Mouse (Mus musculus): Measurements from ENCODE around the gene Sprr2k. TPM values are rescaled to one million over a fixed set of nuclear protein-coding genes. Genes with fewer than 3 reads are reported as not detected.
"Not testable (repeated sequence)": the region's sequence is repeated elsewhere in the genome, so short reads cannot be mapped to it uniquely, and the experiment has no call there.

Sprr2k gene
- total RNA-seq (2014; fragmentation: Nextera tagmentation) (not detected in 2 replicates), total RNA-seq (2017) (not detected in 2 replicates)

- no peak for ATAC-seq (replicated peaks; ENCODE audit: poor library complexity, severe bottlenecking)
Measured at GRCm38 (mm10) chr3:92432282-92432681, at the start of gene Sprr2k. Gene Sprr2k, plus strand, starts transcription at chr3:92432582.

GRCm38 (mm10) chr3:92385385-92385784 is 47.0 kb upstream of the Sprr2k start, which contains the start of gene Sprr2h:
Gene Sprr2h, plus strand, starts transcription at chr3:92385685.
- no peak for ATAC-seq (replicated peaks; ENCODE audit: poor library complexity, severe bottlenecking)

- no peak for ATAC-seq (replicated peaks; ENCODE audit: poor library complexity, severe bottlenecking)
Measured at GRCm38 (mm10) chr3:92394301-92394700, 38.1 kb upstream of the Sprr2k start.

GRCm38 (mm10) chr3:92407691-92408090 is 24.7 kb upstream of the Sprr2k start, which contains the start of gene Sprr2i:
Gene Sprr2i, plus strand, starts transcription at chr3:92407991.
- ATAC-seq (replicated peaks; ENCODE audit: poor library complexity, severe bottlenecking) = no peak

DNA sequence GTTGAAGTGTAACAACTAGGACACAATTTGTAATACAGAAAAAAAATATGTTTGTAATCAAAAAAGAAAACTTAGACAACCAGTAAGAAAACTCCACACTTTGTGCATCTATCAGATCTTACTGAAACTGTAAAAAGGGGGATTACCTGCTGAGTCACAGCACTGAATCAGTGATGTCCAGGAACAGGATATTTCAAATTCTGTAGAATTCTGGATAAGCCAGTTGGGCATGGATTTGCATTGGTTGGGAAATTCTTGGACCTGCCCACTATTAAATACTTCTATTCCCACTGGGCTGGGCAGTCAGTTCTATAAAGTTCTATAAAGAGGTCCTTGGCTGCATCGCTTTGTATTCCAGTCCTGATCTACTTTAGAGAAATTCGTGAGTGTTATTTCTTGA is 14.6 kb upstream of the Sprr2k start, which contains the start of gene Sprr2j-ps:
Gene Sprr2j-ps (plus strand): TSS at position 301 of the 400 bp plus-strand sequence.
- ATAC-seq (replicated peaks; ENCODE audit: poor library complexity, severe bottlenecking) = no peak

DNA sequence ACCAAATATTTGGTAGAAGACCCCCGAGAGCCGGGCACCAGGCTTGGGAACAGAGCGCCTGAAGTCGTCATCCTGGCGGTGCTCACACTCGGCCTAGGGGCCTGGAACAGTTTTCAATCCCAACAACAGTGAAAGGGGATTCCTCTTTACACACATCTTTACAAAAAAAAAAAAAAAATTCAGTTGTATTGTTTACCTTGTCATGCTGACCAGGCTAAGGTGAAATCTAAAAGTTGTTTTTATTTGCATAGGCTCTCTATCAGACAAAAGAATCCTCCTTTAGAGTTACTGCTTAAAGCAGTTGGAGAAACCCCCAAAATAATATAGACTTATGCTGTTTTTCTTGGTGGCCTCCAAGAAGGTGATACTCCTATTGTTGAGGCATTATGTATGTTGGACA is 3.1 kb upstream of the Sprr2k start, which contains the start of gene Gm9774:
Gene Gm9774 (minus strand): TSS at position 101 of the 400 bp plus-strand sequence.
- no peak for ATAC-seq (replicated peaks; ENCODE audit: poor library complexity, severe bottlenecking)

GRCm38 (mm10) chr3:92438689-92439088 is 6.3 kb downstream of the Sprr2k start, which contains the start of gene Sprr1b:
Gene Sprr1b, minus strand, starts transcription at chr3:92438789.
- ATAC-seq (replicated peaks; ENCODE audit: poor library complexity, severe bottlenecking) = no peak

DNA sequence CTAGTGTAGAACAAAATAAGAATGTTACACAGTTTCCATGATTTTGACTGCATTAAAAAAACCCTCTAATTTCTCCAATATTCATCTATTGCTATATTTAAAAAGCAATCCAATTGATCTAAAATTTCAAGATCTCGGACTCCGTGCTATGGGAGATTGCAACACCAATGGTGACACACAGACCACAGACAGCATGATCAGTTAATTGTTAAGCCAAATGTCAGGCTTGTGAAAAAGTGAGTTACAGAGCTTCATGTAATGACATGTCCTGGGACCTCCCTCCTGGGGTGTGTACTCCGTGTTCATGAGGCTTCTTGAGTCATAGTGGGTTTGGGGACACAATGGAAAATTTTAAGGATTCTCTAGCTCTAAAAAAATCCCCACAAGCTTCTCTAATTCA is 7.8 kb downstream of the Sprr2k start:
- no peak for ATAC-seq (replicated peaks; ENCODE audit: poor library complexity, severe bottlenecking)

GRCm38 (mm10) chr3:92455151-92455550 is 22.8 kb downstream of the Sprr2k start:
- no peak for ATAC-seq (replicated peaks; ENCODE audit: poor library complexity, severe bottlenecking)

- no peak for ATAC-seq (replicated peaks; ENCODE audit: poor library complexity, severe bottlenecking)
Measured at GRCm38 (mm10) chr3:92458620-92459019, 26.2 kb downstream of the Sprr2k start, which contains the start of gene Sprr3. Gene Sprr3, minus strand, starts transcription at chr3:92458720.

DNA sequence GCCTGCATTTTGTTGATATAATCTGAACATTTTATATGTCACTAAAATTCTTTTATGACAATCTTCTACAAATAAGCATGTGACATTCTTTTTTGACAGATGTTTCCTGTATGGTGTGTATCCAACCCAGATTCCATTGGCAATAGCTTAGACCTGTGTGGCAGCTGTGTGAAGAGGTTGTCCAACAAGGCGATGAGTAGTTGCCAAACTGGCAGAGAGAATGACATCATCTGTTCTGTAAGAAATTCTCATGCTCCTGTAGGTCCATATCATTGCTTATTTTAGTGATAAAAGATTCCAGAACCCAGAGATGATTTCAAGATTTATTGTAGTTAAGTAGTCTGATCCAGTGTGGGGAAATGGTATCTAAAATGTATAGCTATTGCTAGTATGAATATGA is 34.2 kb downstream of the Sprr2k start:
- ATAC-seq (replicated peaks; ENCODE audit: poor library complexity, severe bottlenecking) = no peak

GRCm38 (mm10) chr3:92467424-92467823 is 35.0 kb downstream of the Sprr2k start:
- ATAC-seq (replicated peaks; ENCODE audit: poor library complexity, severe bottlenecking) = no peak

DNA sequence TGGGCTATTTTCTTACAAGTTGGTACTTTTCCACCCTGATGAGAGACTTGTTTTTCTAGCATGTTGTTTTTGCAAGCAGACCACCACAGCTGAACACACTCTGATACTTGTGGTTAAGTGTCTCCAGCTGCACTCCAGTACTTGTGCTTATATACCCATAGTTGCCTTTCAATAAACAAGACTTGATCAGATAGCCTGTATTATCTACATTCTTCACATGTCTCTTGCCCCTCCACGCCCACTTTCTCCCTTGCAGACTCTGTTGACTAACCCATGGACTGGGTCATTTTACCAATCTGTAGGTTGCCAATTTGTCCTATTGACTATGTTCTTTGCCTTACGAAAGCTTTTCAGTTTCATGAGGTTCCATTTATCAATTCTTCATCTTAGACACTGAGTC is 37.7 kb downstream of the Sprr2k start:
- ATAC-seq (replicated peaks; ENCODE audit: poor library complexity, severe bottlenecking) = no peak

DNA sequence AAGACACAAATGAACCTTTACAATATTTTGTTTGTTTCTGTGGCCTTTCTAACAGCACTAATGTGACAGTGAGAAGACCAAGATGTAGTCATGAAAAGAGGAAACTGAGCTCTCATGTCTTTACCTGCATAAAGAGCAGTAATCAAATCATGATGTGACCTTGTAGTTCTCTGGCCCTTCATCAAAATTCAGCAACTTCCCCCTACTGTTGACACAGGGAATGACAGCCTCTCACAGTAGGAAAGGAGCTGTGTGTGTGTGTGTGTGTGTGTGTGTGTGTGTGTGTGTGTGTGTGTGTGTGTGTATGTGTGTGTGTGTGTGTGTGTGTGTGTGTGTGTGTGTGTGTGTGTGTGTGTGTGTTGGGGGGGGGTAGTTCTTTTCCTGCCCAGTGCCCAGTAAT is 48.9 kb downstream of the Sprr2k start:
- not testable (repeated sequence) for ATAC-seq (replicated peaks; ENCODE audit: poor library complexity, severe bottlenecking)

Other genes starting within 250 kb of the Sprr2k start
- not detected in 2 replicates for gene Sprr2a1, start 216.8 kb upstream of the Sprr2k start, total RNA-seq (2014; fragmentation: Nextera tagmentation)
- not detected in 2 replicates for gene Sprr2a1, start 216.8 kb upstream of the Sprr2k start, total RNA-seq (2017)
- gene Sprr2a2, start 216.7 kb upstream of the Sprr2k start, total RNA-seq (2014; fragmentation: Nextera tagmentation) = not detected in 2 replicates
- not detected in 2 replicates for gene Sprr2a2, start 216.7 kb upstream of the Sprr2k start, total RNA-seq (2017)
- not detected in 2 replicates for gene Sprr2a3, start 147.2 kb upstream of the Sprr2k start, total RNA-seq (2014; fragmentation: Nextera tagmentation)
- gene Sprr2a3, start 147.2 kb upstream of the Sprr2k start, total RNA-seq (2017) = not detected in 2 replicates
- not detected in 2 replicates for gene Sprr2b, start 116.0 kb upstream of the Sprr2k start, total RNA-seq (2014; fragmentation: Nextera tagmentation)
- gene Sprr2b, start 116.0 kb upstream of the Sprr2k start, total RNA-seq (2017) = not detected in 2 replicates
- not detected in 2 replicates for gene Sprr2d, start 93.4 kb upstream of the Sprr2k start, total RNA-seq (2014; fragmentation: Nextera tagmentation)
- gene Sprr2d, start 93.4 kb upstream of the Sprr2k start, total RNA-seq (2017) = not detected in 2 replicates
- gene Sprr2e, start 80.4 kb upstream of the Sprr2k start, total RNA-seq (2014; fragmentation: Nextera tagmentation) = not detected in 2 replicates
- gene Sprr2e, start 80.4 kb upstream of the Sprr2k start, total RNA-seq (2017) = not detected in 2 replicates
- not detected in 2 replicates for gene Sprr2f, start 67.4 kb upstream of the Sprr2k start, total RNA-seq (2014; fragmentation: Nextera tagmentation)
- not detected in 2 replicates for gene Sprr2f, start 67.4 kb upstream of the Sprr2k start, total RNA-seq (2017)
- gene Sprr2h, start 46.9 kb upstream of the Sprr2k start, total RNA-seq (2014; fragmentation: Nextera tagmentation) = not detected in 2 replicates
- not detected in 2 replicates for gene Sprr2h, start 46.9 kb upstream of the Sprr2k start, total RNA-seq (2017)
- gene Sprr2i, start 24.6 kb upstream of the Sprr2k start, total RNA-seq (2014; fragmentation: Nextera tagmentation) = not detected in 2 replicates
- gene Sprr2i, start 24.6 kb upstream of the Sprr2k start, total RNA-seq (2017) = not detected in 2 replicates
- not detected in 2 replicates for gene Sprr2j-ps, start 14.5 kb upstream of the Sprr2k start, total RNA-seq (2014; fragmentation: Nextera tagmentation)
- not detected in 2 replicates for gene Sprr2j-ps, start 14.5 kb upstream of the Sprr2k start, total RNA-seq (2017)
- gene Gm9774, start 3.2 kb upstream of the Sprr2k start, total RNA-seq (2014; fragmentation: Nextera tagmentation) = 5.2 and 10.9 TPM in 2 replicates
- gene Gm9774, start 3.2 kb upstream of the Sprr2k start, total RNA-seq (2017) = 1.2 TPM in 2 replicates
- not detected in 2 replicates for gene Sprr1b, start 6.2 kb downstream of the Sprr2k start, total RNA-seq (2014; fragmentation: Nextera tagmentation)
- gene Sprr1b, start 6.2 kb downstream of the Sprr2k start, total RNA-seq (2017) = not detected in 2 replicates
- gene Sprr3, start 26.1 kb downstream of the Sprr2k start, total RNA-seq (2014; fragmentation: Nextera tagmentation) = not detected in 2 replicates
- gene Sprr3, start 26.1 kb downstream of the Sprr2k start, total RNA-seq (2017) = not detected in 2 replicates
- gene Sprr1a, start 53.3 kb downstream of the Sprr2k start, total RNA-seq (2014; fragmentation: Nextera tagmentation) = not detected in 2 replicates
- gene Sprr1a, start 53.3 kb downstream of the Sprr2k start, total RNA-seq (2017) = not detected in 2 replicates
- gene Sprr4, start 67.9 kb downstream of the Sprr2k start, total RNA-seq (2014; fragmentation: Nextera tagmentation) = not detected in 2 replicates
- not detected in 2 replicates for gene Sprr4, start 67.9 kb downstream of the Sprr2k start, total RNA-seq (2017)
- gene 2310046K23Rik, start 101.9 kb downstream of the Sprr2k start, total RNA-seq (2014; fragmentation: Nextera tagmentation) = not detected in 2 replicates
- gene 2310046K23Rik, start 101.9 kb downstream of the Sprr2k start, total RNA-seq (2017) = not detected in 2 replicates
- gene Ivl, start 141.2 kb downstream of the Sprr2k start, total RNA-seq (2014; fragmentation: Nextera tagmentation) = not detected in 2 replicates
- not detected in 2 replicates for gene Ivl, start 141.2 kb downstream of the Sprr2k start, total RNA-seq (2017)
- not detected in 2 replicates for gene Smcp, start 156.4 kb downstream of the Sprr2k start, total RNA-seq (2014; fragmentation: Nextera tagmentation)
- gene Smcp, start 156.4 kb downstream of the Sprr2k start, total RNA-seq (2017) = not detected in 2 replicates
- gene 2210017I01Rik, start 174.9 kb downstream of the Sprr2k start, total RNA-seq (2014; fragmentation: Nextera tagmentation) = not detected in 2 replicates
- not detected in 2 replicates for gene 2210017I01Rik, start 174.9 kb downstream of the Sprr2k start, total RNA-seq (2017)
- not detected in 2 replicates for gene Lce6a, start 189.1 kb downstream of the Sprr2k start, total RNA-seq (2014; fragmentation: Nextera tagmentation)
- not detected in 2 replicates for gene Lce6a, start 189.1 kb downstream of the Sprr2k start, total RNA-seq (2017)
- not detected in 2 replicates for gene Lce1a1, start 215.7 kb downstream of the Sprr2k start, total RNA-seq (2014; fragmentation: Nextera tagmentation)
- not detected in 2 replicates for gene Lce1a1, start 215.7 kb downstream of the Sprr2k start, total RNA-seq (2017)
- gene Lce1b, start 224.3 kb downstream of the Sprr2k start, total RNA-seq (2014; fragmentation: Nextera tagmentation) = not detected in 2 replicates
- gene Lce1b, start 224.3 kb downstream of the Sprr2k start, total RNA-seq (2017) = not detected in 2 replicates
- gene Lce1a2, start 237.7 kb downstream of the Sprr2k start, total RNA-seq (2014; fragmentation: Nextera tagmentation) = not detected in 2 replicates
- not detected in 2 replicates for gene Lce1a2, start 237.7 kb downstream of the Sprr2k start, total RNA-seq (2017)
- gene Lce1c, start 246.7 kb downstream of the Sprr2k start, total RNA-seq (2014; fragmentation: Nextera tagmentation) = not detected in 2 replicates
- not detected in 2 replicates for gene Lce1c, start 246.7 kb downstream of the Sprr2k start, total RNA-seq (2017)